ENCODE assay signal across 8 mouse cellular contexts in genomic region chr19:42779531-42780155, GRCm38 (mm10). TPM values are rescaled to one million over a fixed set of nuclear protein-coding genes. Genes with fewer than 3 reads are reported as not detected.
A peak's percentile ranks its signal among the peaks of the same experiment; 100 is the strongest.
DNase-seq lines count a peak whose midpoint lies in the region; ATAC-seq lines count a peak whose summit lies in the region.

Gene Hps1 (minus strand): TSS chr19:42779978.

- 1% methylated on average over 43 of the region's 43 CpGs for WGBS in intestine, embryonic 14.5 days

- H3K4me3 ChIP-seq in intestine, embryonic 14.5 days (ENCODE audit: low read depth, low read length) = peak within 1 kb of the TSS; percentile 67

- H3K27ac ChIP-seq in intestine, embryonic 14.5 days (ENCODE audit: low read depth) = peak within 1 kb of the TSS; percentile 87

- H3K9me3 ChIP-seq in intestine, embryonic 14.5 days (ENCODE audit: control insufficient read depth, low read length) = no peaks in the 10 kb centered on the region

- peak; percentile 93 to 97 for DNase-seq in adrenal gland, adult (ENCODE audit: inconsistent age in 2 of 2, low spot score in 1 of 2)
- peak; percentile 93 for DNase-seq in embryo, embryonic 10.5 days (ENCODE audit: low spot score)
- peak; percentile 87 for DNase-seq in gastrocnemius, postnatal 25 days
- DNase-seq in intestine, embryonic 14.5 days (ENCODE audit: low spot score) = peak; percentile 95
- DNase-seq in left cerebral cortex, postnatal 14 days (ENCODE audit: low spot score in 2 of 2) = peak; percentile 87 to 94
- DNase-seq in mesoderm, embryonic 11.5 days (ENCODE audit: low read depth, low spot score) = peak; percentile 93
- peak; percentile 88 to 90 for DNase-seq in right cerebral cortex, postnatal 36 days (ENCODE audit: low spot score in 2 of 2)
- peak; percentile 91 for DNase-seq in yolk sac, embryonic 10.5 days (ENCODE audit: low spot score)

- intact Hi-C loops in left cerebral cortex, postnatal 14 days (cut with DNase I) = no loop called here

- H3K36me3 ChIP-seq in intestine, embryonic 14.5 days (ENCODE audit: control insufficient read depth, insufficient read depth, low read length) = no peaks in the 10 kb centered on the region

- peaks cover 6% of the 10 kb centered on the region; the same call in 1 of the 2 replicates for H3K4me1 ChIP-seq in intestine, embryonic 14.5 days (replicated peaks; ENCODE audit: control insufficient read depth, insufficient read depth, low read length)

- peak within 1 kb of the TSS; percentile 65 for H3K9ac ChIP-seq in intestine, embryonic 14.5 days (ENCODE audit: low read length)

- H3K4me2 ChIP-seq in intestine, embryonic 14.5 days (ENCODE audit: low read length) = peak within 1 kb of the TSS; percentile 63

- H3K27me3 ChIP-seq in intestine, embryonic 14.5 days (replicated peaks; ENCODE audit: control insufficient read depth, insufficient read depth, low read length) = no peaks in the 10 kb centered on the region

- peak; percentile 96 for ATAC-seq in intestine, embryonic 14.5 days (replicated peaks; ENCODE audit: low FRiP score, low TSS enrichment, low read depth)

RNA-seq across cellular contexts. Expression of gene Hps1, which starts in this region (rescaled TPM):
- total RNA-seq in gastrocnemius, postnatal 25 days (2021) = under 1 TPM; 0.72 to 0.99 TPM
- polyA plus RNA-seq in intestine, embryonic 14.5 days (2014; fragmentation: Nextera tagmentation; extraction: Ambion mirVana) = 12.5 and 14.0 TPM in 2 replicates
- total RNA-seq in left cerebral cortex, postnatal 14 days (2021) = 10 to 100 TPM in 1 of 2 experiments, 1 to 10 TPM in 1; 9.4 to 11.1 TPM

Comparison
In these comparisons a context has a peak if more than half of its experiments do, and no peak if none do; other contexts are left out.
1. Peak in every context shown above with its lines: DNase-seq, ATAC-seq, H3K4me3 ChIP-seq and H3K27ac ChIP-seq.
2. RNA of gene Hps1 (total RNA-seq): 9.4 to 11.1 TPM in left cerebral cortex, postnatal 14 days; 0.72 to 0.99 TPM in gastrocnemius, postnatal 25 days; every median in the first group is over 4 times any median in the second.
3. Peak in DNase-seq in gastrocnemius, postnatal 25 days; RNA of the gene not detected or under 1 TPM.